Mouse (Mus musculus) adrenal gland, postnatal 4 days (tissue): Measurements from ENCODE around the gene Ptprz1. TPM values are rescaled to one million over a fixed set of nuclear protein-coding genes. Genes with fewer than 3 reads are reported as not detected.
"Not testable (repeated sequence)": the region's sequence is repeated elsewhere in the genome, so short reads cannot be mapped to it uniquely, and the experiment has no call there.

ENCODE experiments used
- DNase-seq, 2 experiments: peaks; one replicate each; pipeline ENCODE4 v3.0.0; 2021 to 2022; ENCODE audit warnings: low spot score in 2 of 2, mixed read lengths in 2 of 2
- total RNA-seq, 2 experiments: library from RNA; stranded (reverse); gene quantifications; 2 replicates each; pipeline ENCODE4 v1.2.3; 2021

Ptprz1 gene
- total RNA-seq, 2 experiments from 2014 or later: 16.1 to 20.2 TPM

- no peak for DNase-seq
These were observed 109.3 kb downstream of the Ptprz1 start for GRCm38 (mm10) chr6:22984520-22985154.

GRCm38 (mm10) chr6:23003152-23003551 lies 127.8 kb downstream of the Ptprz1 start:
- no peak for DNase-seq

- DNase-seq: no peak
These were observed 139.8 kb downstream of the Ptprz1 start for GRCm38 (mm10) chr6:23014988-23015613.

GRCm38 (mm10) chr6:23028251-23028650 lies 152.9 kb downstream of the Ptprz1 start:
- no peak for DNase-seq

- no peak for DNase-seq
These were observed 173.5 kb downstream of the Ptprz1 start for GRCm38 (mm10) chr6:23048836-23049235.

GRCm38 (mm10) chr6:23055734-23056133 lies 180.4 kb downstream of the Ptprz1 start:
- no peak for DNase-seq

- DNase-seq: no peak
These were observed 200.8 kb downstream of the Ptprz1 start for GRCm38 (mm10) chr6:23076060-23076459.

- DNase-seq: no peak
These were observed 203.0 kb downstream of the Ptprz1 start for GRCm38 (mm10) chr6:23078273-23078672.

- DNase-seq: no peak
These were observed 204.8 kb downstream of the Ptprz1 start for GRCm38 (mm10) chr6:23079991-23080680.

- no peak for DNase-seq
These were observed 209.5 kb downstream of the Ptprz1 start for GRCm38 (mm10) chr6:23084587-23085421.

GRCm38 (mm10) chr6:23089292-23089691 lies 214.0 kb downstream of the Ptprz1 start:
- DNase-seq: not testable (repeated sequence)

- not testable (repeated sequence) for DNase-seq
These were observed 215.2 kb downstream of the Ptprz1 start for GRCm38 (mm10) chr6:23090346-23091055.
